Mouse (Mus musculus): ENCODE results near the gene Rps19bp1. TPM values are rescaled to one million over a fixed set of nuclear protein-coding genes. Genes with fewer than 3 reads are reported as not detected.

Rps19bp1 gene
- total and polyA plus RNA-seq, 3 experiments = 78.9 to 155 TPM; not detected in 1

DNA sequence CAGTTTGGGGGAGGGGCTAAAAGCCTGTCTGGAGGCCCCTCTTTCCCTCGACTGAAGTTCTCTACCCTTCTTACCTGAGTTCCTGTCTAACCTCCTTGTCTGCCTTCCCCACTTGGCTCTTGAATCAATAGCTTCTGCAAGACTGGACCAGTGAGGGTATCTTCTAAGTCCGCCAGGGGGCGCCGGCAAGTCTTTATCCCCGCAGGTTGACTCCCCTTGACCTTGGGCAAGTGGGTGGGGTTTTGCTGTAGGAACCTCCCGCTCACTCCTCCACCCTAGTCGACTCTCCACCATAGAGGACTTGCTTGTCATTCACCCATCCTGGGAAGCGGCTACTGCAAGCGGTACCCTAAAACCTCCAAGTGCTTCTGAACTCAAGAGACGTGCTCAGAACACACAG is 25.3 kb upstream of the Rps19bp1 start:
- DNase-seq (ENCODE audit: low read depth, low spot score) = peak; percentile 78
- TF ChIP-seq KAT2A (conservative IDR thresholded peaks at IDR 0.05; ENCODE audit: low read depth, low read length) = no peak
- TF ChIP-seq RAD21 (IDR thresholded peaks at IDR 0.05; ENCODE audit: low read depth, low read length) = peak; percentile 58
- peak; percentile 90 for TF ChIP-seq SMC3 (IDR thresholded peaks at IDR 0.05; ENCODE audit: low read depth, low read length)
- TF ChIP-seq CTCF (IDR thresholded peaks at IDR 0.05 in 2 of 3, conservative IDR thresholded peaks at IDR 0.05 in 1 of 3; ENCODE audit: control insufficient read depth in 1 of 3, insufficient read depth in 1 of 3, low read depth in 2 of 3, low read length in 3 of 3, poor library complexity in 1 of 3, severe bottlenecking in 1 of 3) = peak; percentile 65 to 85 (median 84)
- Histone ChIP-seq H3K4me1 (ENCODE audit: control insufficient read depth in 1 of 2, insufficient read depth in 2 of 2, low read length in 2 of 2) (no peaks in the 10 kb centered on the region), H3K27me3 (ENCODE audit: control insufficient read depth in 1 of 2, insufficient read depth in 2 of 2, low read length in 2 of 2) (no peaks in the 10 kb centered on the region), H3K9me3 (replicated peaks; ENCODE audit: insufficient read depth, low read length) (no peaks in the 10 kb centered on the region), H3K36me3 (ENCODE audit: control insufficient read depth in 1 of 2, insufficient read depth in 2 of 2, low read length in 2 of 2) (no peaks in the 10 kb centered on the region), H3K9ac (ENCODE audit: control insufficient read depth, low read depth, low read length, poor library complexity, severe bottlenecking) (no peak overlapping the region), H3K79me2 (ENCODE audit: control insufficient read depth, insufficient read depth, low read length, poor library complexity) (no peaks in the 10 kb centered on the region), H3K4me3 (ENCODE audit: control insufficient read depth in 1 of 2, insufficient read depth in 1 of 2, low read depth in 2 of 2, low read length in 2 of 2) (no peak overlapping the region), H3K27ac (ENCODE audit: control insufficient read depth, low read depth, low read length) (no peak overlapping the region)

DNA sequence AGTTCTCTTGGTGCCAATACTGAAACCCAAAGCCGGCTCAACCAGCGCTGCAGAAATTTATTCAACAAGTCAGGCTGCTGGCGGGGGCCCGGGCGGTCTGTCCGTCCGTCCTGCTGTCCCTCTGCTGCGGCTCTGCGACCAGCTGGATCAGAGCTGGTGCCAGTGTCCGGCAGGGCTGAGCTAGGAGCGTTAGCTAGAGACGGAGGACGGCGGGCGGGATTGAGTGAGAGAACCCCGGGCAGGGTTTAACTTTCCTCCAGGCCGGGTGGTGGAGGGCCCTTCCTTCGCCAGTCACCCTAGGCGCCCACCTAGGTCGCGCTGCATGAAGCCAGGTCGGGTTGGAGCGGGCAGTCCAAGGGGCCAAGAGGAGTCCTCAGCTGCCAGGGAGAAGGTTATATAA is 23.9 kb upstream of the Rps19bp1 start:
- TF ChIP-seq MEF2A (IDR thresholded peaks at IDR 0.05; ENCODE audit: extremely low read depth, insufficient replicate concordance, low read depth, low read length, poor library complexity, severe bottlenecking) = no peak
- TF ChIP-seq GATA1 (IDR thresholded peaks at IDR 0.05; ENCODE audit: low read depth, low read length) = no peak
- no peak for TF ChIP-seq TCF12 (IDR thresholded peaks at IDR 0.05; ENCODE audit: low read depth, low read length)
- no peak for TF ChIP-seq USF1 (IDR thresholded peaks at IDR 0.05; ENCODE audit: low read depth, low read length)
- TF ChIP-seq MYB (IDR thresholded peaks at IDR 0.05; ENCODE audit: low read depth, low read length) = no peak
- TF ChIP-seq MXI1 (IDR thresholded peaks at IDR 0.05; ENCODE audit: low read depth, low read length) = no peak
- no peak for TF ChIP-seq ZC3H11A (IDR thresholded peaks at IDR 0.05; ENCODE audit: low read depth, low read length)
- TF ChIP-seq NELFE (IDR thresholded peaks at IDR 0.05; ENCODE audit: low read depth, low read length) = no peak
- H3K27ac ChIP-seq (ENCODE audit: control insufficient read depth, low read depth, low read length) = no peak overlapping the region
- H3K4me3 ChIP-seq (ENCODE audit: control insufficient read depth in 1 of 2, insufficient read depth in 1 of 2, low read depth in 2 of 2, low read length in 2 of 2) = no peak overlapping the region
- H3K4me1 ChIP-seq (ENCODE audit: control insufficient read depth in 1 of 2, insufficient read depth in 2 of 2, low read length in 2 of 2) = no peaks in the 10 kb centered on the region
- no peak overlapping the region for H3K9ac ChIP-seq (ENCODE audit: control insufficient read depth, low read depth, low read length, poor library complexity, severe bottlenecking)
- peaks cover 0 to 2% of the 10 kb centered on the region in 2 experiments; a peak in 1 of 4 replicates for H3K27me3 ChIP-seq (ENCODE audit: control insufficient read depth in 1 of 2, insufficient read depth in 2 of 2, low read length in 2 of 2)
- no peak for DNase-seq (ENCODE audit: low read depth, low spot score)
- H3K79me2 ChIP-seq (ENCODE audit: control insufficient read depth, insufficient read depth, low read length, poor library complexity) = no peaks in the 10 kb centered on the region
- H3K9me3 ChIP-seq (replicated peaks; ENCODE audit: insufficient read depth, low read length) = no peaks in the 10 kb centered on the region
- no peaks in the 10 kb centered on the region for H3K36me3 ChIP-seq (ENCODE audit: control insufficient read depth in 1 of 2, insufficient read depth in 2 of 2, low read length in 2 of 2)

GRCm38 (mm10) chr15:80286851-80287415 is 22.8 kb upstream of the Rps19bp1 start, which contains the start of gene Cacna1i:
Gene Cacna1i (plus strand): TSS chr15:80287238.
- Histone ChIP-seq H3K4me3 (ENCODE audit: control insufficient read depth in 1 of 2, insufficient read depth in 1 of 2, low read depth in 2 of 2, low read length in 2 of 2) (no peak within 1 kb of the TSS), H3K9me3 (replicated peaks; ENCODE audit: insufficient read depth, low read length) (no peaks in the 10 kb centered on the region), H3K4me1 (ENCODE audit: control insufficient read depth in 1 of 2, insufficient read depth in 2 of 2, low read length in 2 of 2) (no peaks in the 10 kb centered on the region), H3K36me3 (ENCODE audit: control insufficient read depth in 1 of 2, insufficient read depth in 2 of 2, low read length in 2 of 2) (no peaks in the 10 kb centered on the region), H3K27ac (ENCODE audit: control insufficient read depth, low read depth, low read length) (no peak within 1 kb of the TSS), H3K79me2 (ENCODE audit: control insufficient read depth, insufficient read depth, low read length, poor library complexity) (no peaks in the 10 kb centered on the region), H3K9ac (ENCODE audit: control insufficient read depth, low read depth, low read length, poor library complexity, severe bottlenecking) (no peak within 1 kb of the TSS), H3K27me3 (ENCODE audit: control insufficient read depth in 1 of 2, insufficient read depth in 2 of 2, low read length in 2 of 2) (peaks cover 0 to 2% of the 10 kb centered on the region in 2 experiments; a peak in 1 of 4 replicates)
- DNase-seq (ENCODE audit: low read depth, low spot score) = no peak
- TF ChIP-seq CHD1 (IDR thresholded peaks at IDR 0.05; ENCODE audit: low read depth, low read length) (no peak), CHD2 (IDR thresholded peaks at IDR 0.05; ENCODE audit: low read length) (no peak), HCFC1 (IDR thresholded peaks at IDR 0.05; ENCODE audit: low read depth, low read length) (no peak), POLR2AphosphoS2 (IDR thresholded peaks at IDR 0.05; ENCODE audit: low read length) (no peak), UBTF (IDR thresholded peaks at IDR 0.05; ENCODE audit: borderline replicate concordance, insufficient read depth, low read depth, low read length) (no peak), SMC3 (IDR thresholded peaks at IDR 0.05; ENCODE audit: low read depth, low read length) (no peak), ETS1 (IDR thresholded peaks at IDR 0.05; ENCODE audit: low read depth, low read length) (no peak), USF1 (IDR thresholded peaks at IDR 0.05; ENCODE audit: low read depth, low read length) (no peak), MYC (IDR thresholded peaks at IDR 0.05; ENCODE audit: low read depth, low read length) (no peak), CTCF (IDR thresholded peaks at IDR 0.05 in 2 of 3, conservative IDR thresholded peaks at IDR 0.05 in 1 of 3; ENCODE audit: control insufficient read depth in 1 of 3, insufficient read depth in 1 of 3, low read depth in 2 of 3, low read length in 3 of 3, poor library complexity in 1 of 3, severe bottlenecking in 1 of 3) (no peak), ELF1 (IDR thresholded peaks at IDR 0.05; ENCODE audit: low read depth, low read length) (no peak), GABPA (IDR thresholded peaks at IDR 0.05; ENCODE audit: low read depth, low read length) (no peak), POLR2A (IDR thresholded peaks at IDR 0.05; ENCODE audit: control insufficient read depth in 1 of 2, insufficient read depth in 1 of 2, low read depth in 1 of 2, low read length in 2 of 2, poor library complexity in 1 of 2) (no peak), EP300 (IDR thresholded peaks at IDR 0.05; ENCODE audit: low read depth in 1 of 2, low read length in 2 of 2) (no peak), NRF1 (IDR thresholded peaks at IDR 0.05; ENCODE audit: insufficient read depth, low read depth, low read length, poor library complexity, severe bottlenecking) (no peak), ZMIZ1 (IDR thresholded peaks at IDR 0.05; ENCODE audit: low read depth, low read length) (no peak), E2F4 (IDR thresholded peaks at IDR 0.05; ENCODE audit: borderline replicate concordance, low read depth, low read length) (no peak)
